Mouse (Mus musculus) CH12.LX (cell line): Measurements from ENCODE around the gene D630003M21Rik. TPM values are rescaled to one million over a fixed set of nuclear protein-coding genes. Genes with fewer than 3 reads are reported as not detected.

Source experiments
- DNase-seq: peaks from one replicate; pipeline ENCODE4 v3.0.0-alpha.2; 2013; ENCODE audit errors: extremely low read depth
- H3K27ac ChIP-seq: 2 replicates; pipeline ENCODE4 v1.5.1; 2012; ENCODE audit warnings: low read depth, mild to moderate bottlenecking, control low read depth, moderate library complexity; ENCODE audit not compliant: insufficient read depth
- H3K27me3 ChIP-seq: replicated peaks from 2 replicates; pipeline ENCODE3; 2012; ENCODE audit warnings: inconsistent platforms
- H3K36me3 ChIP-seq, 2 experiments: replicated peaks in 1 of 2; 2 replicates each; pipeline versions ENCODE3 to v1.6.1; 2012; ENCODE audit warnings: inconsistent platforms in 1 of 2, low read length in 1 of 2, mild to moderate bottlenecking in 1 of 2, mixed read lengths in 1 of 2, moderate library complexity in 1 of 2; ENCODE audit not compliant: control insufficient read depth in 1 of 2, insufficient read depth in 1 of 2
- H3K4me1 ChIP-seq, 2 experiments: 2 replicates each; pipeline ENCODE4 v1.6.1; 2012; ENCODE audit warnings: inconsistent platforms in 1 of 2, moderate library complexity in 1 of 2; ENCODE audit not compliant: insufficient read depth in 2 of 2, control insufficient read depth in 1 of 2
- H3K4me2 ChIP-seq: 2 replicates; pipeline ENCODE4 v1.6.1; 2012; ENCODE audit warnings: low read depth, mild to moderate bottlenecking, control low read depth; ENCODE audit not compliant: poor library complexity, insufficient read depth, severe bottlenecking
- H3K4me3 ChIP-seq, 3 experiments: fragments of 150-350 bp in 1 of 3; sonication (generic) in 1 of 3; replicated peaks in 1 of 3; 2 replicates each; pipeline versions ENCODE3 to v1.5.1; 2011 to 2012; ENCODE audit warnings: low read depth in 2 of 3, low read length in 2 of 3, mild to moderate bottlenecking in 2 of 3, moderate library complexity in 2 of 3, control low read depth in 1 of 3, improper control_type of control experiment in 1 of 3, inconsistent platforms in 1 of 3, mixed read lengths in 1 of 3; ENCODE audit not compliant: poor library complexity in 1 of 3
- H3K79me2 ChIP-seq: replicated peaks from 2 replicates; pipeline ENCODE4 v1.6.1; 2012; ENCODE audit warnings: mild to moderate bottlenecking, moderate library complexity; ENCODE audit not compliant: control insufficient read depth, poor library complexity, insufficient read depth, severe bottlenecking; ENCODE audit errors: extremely low read depth
- H3K9ac ChIP-seq: 2 replicates; pipeline ENCODE4 v1.6.1; 2012; ENCODE audit warnings: low read depth, mild to moderate bottlenecking, control low read depth, moderate library complexity; ENCODE audit not compliant: insufficient read depth
- H3K9me3 ChIP-seq: replicated peaks from 2 replicates; pipeline ENCODE3; 2012; ENCODE audit warnings: low read length, inconsistent platforms, mixed read lengths
- CHD1 ChIP-seq: IDR thresholded peaks from 2 replicates; pipeline ENCODE4 v1.6.1; 2012; ENCODE audit warnings: low read depth, low read length, improper control_type of control experiment, inconsistent platforms
- CHD2 ChIP-seq: IDR thresholded peaks from 2 replicates; pipeline ENCODE4 v1.6.1; 2011; ENCODE audit warnings: low read length, improper control_type of control experiment
- CTCF ChIP-seq, 2 experiments: IDR thresholded peaks in 1 of 2; conservative IDR thresholded peaks in 1 of 2; 2 replicates each; pipeline ENCODE4 v1.5.1; 2011 to 2012; ENCODE audit warnings: low read depth in 2 of 2, low read length in 2 of 2, improper control_type of control experiment in 1 of 2, inconsistent platforms in 1 of 2, mild to moderate bottlenecking in 1 of 2, moderate library complexity in 1 of 2
- ELF1 ChIP-seq: IDR thresholded peaks from 2 replicates; pipeline ENCODE4 v1.6.1; 2014; ENCODE audit warnings: low read depth, mild to moderate bottlenecking, inconsistent platforms, low read length, improper control_type of control experiment
- EP300 ChIP-seq: IDR thresholded peaks from 2 replicates; pipeline ENCODE4 v1.6.1; 2011; ENCODE audit warnings: low read length, improper control_type of control experiment
- ETS1 ChIP-seq: conservative IDR thresholded peaks from 2 replicates; pipeline ENCODE4 v1.6.1; 2012; ENCODE audit warnings: low read depth, mild to moderate bottlenecking, inconsistent platforms, low read length, improper control_type of control experiment, moderate library complexity
- GABPA ChIP-seq: IDR thresholded peaks from 2 replicates; pipeline ENCODE4 v1.6.1; 2012; ENCODE audit warnings: low read depth, low read length, improper control_type of control experiment, inconsistent platforms; ENCODE audit not compliant: insufficient replicate concordance
- HCFC1 ChIP-seq: IDR thresholded peaks from 2 replicates; pipeline ENCODE4 v1.6.1; 2012; ENCODE audit warnings: low read depth, mild to moderate bottlenecking, inconsistent platforms, low read length, improper control_type of control experiment
- IRF4 ChIP-seq: IDR thresholded peaks from 2 replicates; pipeline ENCODE4 v1.6.1; 2014; ENCODE audit warnings: low read depth, mild to moderate bottlenecking, inconsistent platforms, low read length, improper control_type of control experiment
- JUND ChIP-seq: conservative IDR thresholded peaks from 2 replicates; pipeline ENCODE4 v1.6.1; 2011; ENCODE audit warnings: low read depth, low read length, improper control_type of control experiment
- KAT2A ChIP-seq: IDR thresholded peaks from 2 replicates; pipeline ENCODE4 v1.6.1; 2012; ENCODE audit warnings: low read length, improper control_type of control experiment, inconsistent platforms; ENCODE audit not compliant: insufficient replicate concordance
- MAX ChIP-seq: IDR thresholded peaks from 2 replicates; pipeline ENCODE4 v1.6.1; 2011; ENCODE audit warnings: low read length, improper control_type of control experiment
- MAZ ChIP-seq: IDR thresholded peaks from 2 replicates; pipeline ENCODE4 v1.6.1; 2012; ENCODE audit warnings: low read depth, mild to moderate bottlenecking, inconsistent platforms, low read length, improper control_type of control experiment, moderate library complexity
- MEF2A ChIP-seq: IDR thresholded peaks from 2 replicates; pipeline ENCODE4 v1.6.1; 2014; ENCODE audit warnings: low read depth, mild to moderate bottlenecking, inconsistent platforms, low read length, improper control_type of control experiment, borderline replicate concordance
- MYC ChIP-seq: IDR thresholded peaks from 2 replicates; pipeline ENCODE4 v1.6.1; 2011; ENCODE audit warnings: low read depth, mild to moderate bottlenecking, improper control_type of control experiment, low read length
- NRF1 ChIP-seq: IDR thresholded peaks from 2 replicates; pipeline ENCODE4 v1.6.1; 2014; ENCODE audit warnings: low read depth, mild to moderate bottlenecking, inconsistent platforms, low read length, improper control_type of control experiment, moderate library complexity
- PAX5 ChIP-seq: IDR thresholded peaks from 2 replicates; pipeline ENCODE4 v1.6.1; 2012; ENCODE audit warnings: low read length, inconsistent platforms, mixed read lengths
- POLR2A ChIP-seq: IDR thresholded peaks from 2 replicates; pipeline ENCODE4 v1.6.1; 2011; ENCODE audit warnings: low read depth, mild to moderate bottlenecking, improper control_type of control experiment, low read length
- POLR2AphosphoS2 ChIP-seq: IDR thresholded peaks from 2 replicates; pipeline ENCODE4 v1.6.1; 2011; ENCODE audit warnings: low read depth, low read length, improper control_type of control experiment
- RAD21 ChIP-seq: IDR thresholded peaks from 2 replicates; pipeline ENCODE4 v1.6.1; 2011; ENCODE audit warnings: low read depth, mild to moderate bottlenecking, low read length, improper control_type of control experiment, moderate library complexity
- SIN3A ChIP-seq: IDR thresholded peaks from 2 replicates; pipeline ENCODE4 v1.6.1; 2012; ENCODE audit warnings: low read length, improper control_type of control experiment, inconsistent platforms
- TBP ChIP-seq: conservative IDR thresholded peaks from 2 replicates; pipeline ENCODE4 v1.6.1; 2011; ENCODE audit warnings: low read depth, low read length, improper control_type of control experiment
- TCF12 ChIP-seq: IDR thresholded peaks from 2 replicates; pipeline ENCODE4 v1.6.1; 2014; ENCODE audit warnings: low read depth, mild to moderate bottlenecking, inconsistent platforms, low read length, improper control_type of control experiment
- USF1 ChIP-seq: IDR thresholded peaks from 2 replicates; pipeline ENCODE4 v1.6.1; 2014; ENCODE audit warnings: low read depth, mild to moderate bottlenecking, inconsistent platforms, low read length, improper control_type of control experiment
- USF2 ChIP-seq: conservative IDR thresholded peaks from 2 replicates; pipeline ENCODE4 v1.6.1; 2011; ENCODE audit warnings: low read depth, low read length, improper control_type of control experiment
- ZKSCAN1 ChIP-seq: IDR thresholded peaks from 2 replicates; pipeline ENCODE4 v1.6.1; 2012; ENCODE audit warnings: low read depth, inconsistent platforms, low read length, improper control_type of control experiment, borderline replicate concordance
- ZNF384 ChIP-seq: IDR thresholded peaks from 2 replicates; pipeline ENCODE4 v1.6.1; 2012; ENCODE audit warnings: low read depth, low read length, improper control_type of control experiment, inconsistent platforms
- dilution Hi-C: fragments of 300-500 bp; cut with MboI; formaldehyde crosslinking; loops from 2 replicates; pipeline ENCODE4 v1.14.3; 2020; ENCODE audit warnings: low sequenced_read_pairs; ENCODE audit not compliant: extremely low pct_unique_long_range_greater_than_20kb, extremely low pct_ligation_motif_present
- in situ Hi-C: fragments of 300-500 bp; cut with MboI; formaldehyde crosslinking; loops from 3 replicates; pipeline ENCODE4 v1.14.3; 2019; ENCODE audit warnings: low sequenced_read_pairs, low pct_ligation_motif_present, low pct_unique_long_range_greater_than_20kb, mixed read lengths
- polyA plus RNA-seq: library from polyadenylated mRNA; unstranded; fragments of >175 nt; gene quantifications from 2 replicates; pipeline ENCODE4 v1.2.1, GENCODE M21; 2012; ENCODE audit warnings: low read depth; ENCODE audit not compliant: insufficient read length
- total RNA-seq, 2 experiments: library from RNA; depleted of rRNA; stranded (reverse); fragments of 300-350 nt in 1 of 2; fragments of >200 nt in 1 of 2; gene quantifications; 2 replicates each; pipeline ENCODE4 v1.2.3; 2012 to 2014

Gene D630003M21Rik
- total and polyA plus RNA-seq, 3 experiments: 0.23 to 1.4 (median 0.93) TPM

DNA sequence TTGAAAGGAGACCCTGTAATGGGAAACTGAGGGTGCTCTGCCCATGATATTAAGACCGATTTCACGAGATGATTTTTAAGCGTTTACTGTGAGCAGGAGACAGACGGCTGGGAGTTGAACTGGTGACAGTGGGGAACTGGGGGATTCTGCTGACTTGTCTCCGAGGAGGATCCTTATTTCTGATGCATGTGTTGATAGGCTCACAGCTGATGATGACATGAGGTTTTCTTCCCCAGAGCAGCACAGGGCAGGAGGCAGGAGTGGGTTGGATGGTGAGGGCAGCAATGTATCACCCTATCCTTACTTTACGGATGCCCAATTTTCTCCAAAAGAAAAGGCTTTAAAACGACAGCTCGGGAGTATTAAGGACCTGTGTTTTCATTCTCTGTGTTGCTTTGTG lies 84.8 kb downstream of the D630003M21Rik start:
- peaks cover 82% of the 10 kb centered on the region for H3K27me3 ChIP-seq
- no peak overlapping the region for H3K4me3 ChIP-seq
- no peak for TF ChIP-seq SIN3A
- TF ChIP-seq MAX: no peak
- TF ChIP-seq ELF1: no peak
- no peak for TF ChIP-seq PAX5
- no peak for TF ChIP-seq MYC
- no peak for TF ChIP-seq ZNF384
- no peak for TF ChIP-seq NRF1
- TF ChIP-seq ZKSCAN1: no peak
- no peak for TF ChIP-seq MEF2A
- no peak for TF ChIP-seq MAZ
- no peak for TF ChIP-seq CHD2
- no peak for TF ChIP-seq CHD1
- no peak for TF ChIP-seq EP300
- TF ChIP-seq USF1: no peak
- no peak for TF ChIP-seq KAT2A
- no peak for TF ChIP-seq CTCF (conservative IDR thresholded peaks at IDR 0.05 in 1 of 2, IDR thresholded peaks at IDR 0.05 in 1 of 2; ENCODE audit: low read depth in 2 of 2, low read length in 2 of 2)
- no peak for TF ChIP-seq POLR2A
- TF ChIP-seq POLR2AphosphoS2: no peak
- TF ChIP-seq JUND: no peak
- no peak for TF ChIP-seq IRF4
- no peak overlapping the region for H3K9ac ChIP-seq
- DNase-seq: no peak
- in situ Hi-C loops (no loop called here), dilution Hi-C loops (no loop called here)
- no peaks in the 10 kb centered on the region for H3K9me3 ChIP-seq
- H3K27ac ChIP-seq: no peak overlapping the region
- H3K4me1 ChIP-seq: peaks cover 3 to 12% of the 10 kb centered on the region in 2 experiments; a peak in 2 of 4 replicates
- H3K36me3 ChIP-seq: no peaks in the 10 kb centered on the region
- H3K4me2 ChIP-seq: no peak overlapping the region
- no peaks in the 10 kb centered on the region for H3K79me2 ChIP-seq

DNA sequence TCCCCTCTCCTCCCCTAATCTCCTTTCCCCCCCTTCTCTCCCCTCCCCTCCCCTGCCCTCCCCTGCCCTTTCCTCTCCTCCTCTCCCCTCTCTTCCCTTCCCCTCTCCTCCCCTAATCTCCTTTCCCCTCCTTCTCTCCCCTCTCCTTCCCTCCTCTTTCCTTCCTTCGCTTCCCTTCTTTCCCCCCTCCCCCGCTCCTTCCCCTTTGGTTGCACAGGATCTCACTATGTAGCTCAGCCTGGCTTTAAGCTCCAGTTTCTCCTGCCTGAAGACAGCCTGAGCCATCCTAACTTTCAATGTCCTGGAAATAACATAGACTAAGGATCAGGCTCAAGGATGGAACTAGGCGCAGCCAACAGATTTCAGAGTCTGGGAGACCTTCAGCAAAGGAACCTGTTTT lies 85.2 kb downstream of the D630003M21Rik start:
- H3K4me2 ChIP-seq: no peak overlapping the region
- no peak overlapping the region for H3K4me3 ChIP-seq
- TF ChIP-seq HCFC1 (no peak), ZKSCAN1 (no peak), ETS1 (no peak), JUND (no peak), CHD1 (no peak), TCF12 (no peak), USF2 (no peak), GABPA (no peak), IRF4 (no peak), SIN3A (no peak), TBP (no peak), RAD21 (no peak), MEF2A (no peak)
- no peaks in the 10 kb centered on the region for H3K79me2 ChIP-seq
- H3K27ac ChIP-seq: no peak overlapping the region
- peaks cover 82% of the 10 kb centered on the region for H3K27me3 ChIP-seq
- dilution Hi-C loops (no loop called here), in situ Hi-C loops (no loop called here)
- no peaks in the 10 kb centered on the region for H3K36me3 ChIP-seq
- no peak overlapping the region for H3K9ac ChIP-seq
- DNase-seq: no peak
- H3K4me1 ChIP-seq: peaks cover 3 to 12% of the 10 kb centered on the region in 2 experiments; a peak in 2 of 4 replicates
- H3K9me3 ChIP-seq: no peaks in the 10 kb centered on the region
